Mouse (Mus musculus) megakaryocyte, embryonic 14.5 days (primary cell): ENCODE results near the gene Rhou.

ENCODE experiments used
- FLI1 ChIP-seq: IDR thresholded peaks from 2 replicates; pipeline ENCODE4 v1.6.1; 2012; ENCODE audit warnings: low read length, inconsistent platforms, mixed read lengths
- GATA1 ChIP-seq: IDR thresholded peaks from 3 replicates; pipeline ENCODE4 v1.6.1; 2012; ENCODE audit warnings: mixed read lengths, low read length, inconsistent platforms, borderline replicate concordance

DNA sequence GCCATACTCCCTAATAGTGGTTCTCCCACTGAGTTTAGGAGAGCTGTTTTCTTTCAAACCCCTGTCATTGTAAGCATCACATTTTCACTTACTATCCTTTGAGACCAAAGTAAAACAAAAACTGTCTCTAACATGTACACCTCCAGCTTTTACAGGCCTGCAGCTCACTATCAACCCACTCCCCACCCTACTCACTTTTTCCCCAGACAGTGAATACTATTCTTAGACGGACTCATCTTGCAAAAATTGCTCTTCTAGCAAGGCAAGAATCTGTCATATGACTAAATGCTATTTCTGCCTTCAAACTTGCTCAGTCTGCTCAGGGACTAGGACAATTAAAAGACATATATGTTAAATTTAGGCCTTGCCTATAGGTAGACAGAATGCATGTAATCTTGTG, 29.0 kb upstream of the Rhou start:
- TF ChIP-seq FLI1 (no peak), GATA1 (no peak)
